9 mouse cellular contexts compared by ENCODE assay signal in genomic region chr11:103987423-103987822, GRCm38 (mm10). TPM values are rescaled to one million over a fixed set of nuclear protein-coding genes. Genes with fewer than 3 reads are reported as not detected.
DNase-seq lines count a peak whose midpoint lies in the region; ATAC-seq and TF ChIP-seq lines count a peak whose summit lies in the region.
"Had no signal": no experiment of that assay in that cellular context is flagged by ENCODE, and none has a peak within 500 bp of the region (broad histone marks: within the 10 kb centered on the region; RNA-seq: fewer than 3 reads in every experiment).

No protein-coding gene starts in this region.

- H3K4me2 ChIP-seq in embryonic facial prominence, embryonic 14.5 days (ENCODE audit: low read depth, low read length): no peak overlapping the region
- H3K4me2 ChIP-seq in heart, postnatal 0 days (ENCODE audit: low read depth, low read length): no peak overlapping the region
- H3K4me2 ChIP-seq: limb, embryonic 12.5 days had no signal

- TF ChIP-seq POLR2A in ES-Bruce4 (IDR thresholded peaks at IDR 0.05; ENCODE audit: insufficient read depth, low read length): no peak
- TF ChIP-seq POLR2A in bone marrow, adult 2 months (IDR thresholded peaks at IDR 0.05; ENCODE audit: borderline replicate concordance, control insufficient read depth, low read depth, low read length): no peak

- DNase-seq in embryonic facial prominence, embryonic 14.5 days (ENCODE audit: low spot score): peak; percentile 85
- DNase-seq in heart, postnatal 0 days (ENCODE audit: low spot score): peak; percentile 78
- peak; percentile 58 for DNase-seq in layer of hippocampus, adult 9-11 months
- DNase-seq in lung, postnatal 14 days: peak; percentile 81
- DNase-seq in retina, embryonic 14.5 days (ENCODE audit: low spot score): peak; percentile 96
- peak; percentile 45 to 52 for DNase-seq in thymus, postnatal 36 days

- peak; percentile 77 for ATAC-seq in embryonic facial prominence, embryonic 14.5 days (ENCODE audit: low read depth)
- ATAC-seq in heart, postnatal 0 days (ENCODE audit: insufficient read depth, low read depth): no peak

- no peak overlapping the region for H3K27ac ChIP-seq in ES-Bruce4 (ENCODE audit: insufficient read depth, low read length)
- H3K27ac ChIP-seq in bone marrow, adult 2 months (ENCODE audit: control insufficient read depth, insufficient read depth, low read depth, low read length, poor library complexity): no peak overlapping the region
- no peak overlapping the region for H3K27ac ChIP-seq in embryonic facial prominence, embryonic 14.5 days (replicated peaks; ENCODE audit: low read depth, low read length)
- no peak overlapping the region for H3K27ac ChIP-seq in heart, postnatal 0 days (ENCODE audit: low read depth)
- H3K27ac ChIP-seq: limb, embryonic 12.5 days had no signal

- no peak for TF ChIP-seq EP300 in ES-Bruce4 (IDR thresholded peaks at IDR 0.05; ENCODE audit: insufficient read depth, low read depth, low read length)
- no peak for TF ChIP-seq EP300 in heart, postnatal 0 days (IDR thresholded peaks at IDR 0.05; ENCODE audit: low read depth)

- no peak overlapping the region for H3K4me3 ChIP-seq in ES-Bruce4 (ENCODE audit: low read depth, low read length)
- H3K4me3 ChIP-seq in bone marrow, adult 2 months (replicated peaks; ENCODE audit: control insufficient read depth, low read depth, low read length): no peak overlapping the region
- H3K4me3 ChIP-seq in embryonic facial prominence, embryonic 14.5 days (ENCODE audit: low read depth, low read length): no peak overlapping the region
- H3K4me3 ChIP-seq in heart, postnatal 0 days (ENCODE audit: low read depth, low read length): no peak overlapping the region
- H3K4me3 ChIP-seq: limb, embryonic 12.5 days had no signal

- no peaks in the 10 kb centered on the region for H3K27me3 ChIP-seq in ES-Bruce4 (ENCODE audit: control insufficient read depth, insufficient read depth, low read length, poor library complexity, severe bottlenecking)
- no peaks in the 10 kb centered on the region for H3K27me3 ChIP-seq in embryonic facial prominence, embryonic 14.5 days (replicated peaks; ENCODE audit: control insufficient read depth, insufficient read depth, low read length)
- H3K27me3 ChIP-seq in heart, postnatal 0 days (ENCODE audit: control insufficient read depth, insufficient read depth, low read length): no peaks in the 10 kb centered on the region
- H3K27me3 ChIP-seq: limb, embryonic 12.5 days had no signal

- H3K36me3 ChIP-seq in ES-Bruce4 (ENCODE audit: control insufficient read depth, insufficient read depth, low read length, poor library complexity, severe bottlenecking): peaks cover 4% of the 10 kb centered on the region
- peaks cover 29% of the 10 kb centered on the region for H3K36me3 ChIP-seq in embryonic facial prominence, embryonic 14.5 days (ENCODE audit: control insufficient read depth, insufficient read depth, low read length)
- H3K36me3 ChIP-seq in heart, postnatal 0 days (replicated peaks; ENCODE audit: control insufficient read depth, insufficient read depth, low read length): peaks cover 31% of the 10 kb centered on the region

- H3K4me1 ChIP-seq in ES-Bruce4 (ENCODE audit: control insufficient read depth, insufficient read depth, low read length): peaks cover 6% of the 10 kb centered on the region
- H3K4me1 ChIP-seq in bone marrow, adult 2 months (ENCODE audit: control insufficient read depth, insufficient read depth, low read length): no peaks in the 10 kb centered on the region
- no peaks in the 10 kb centered on the region for H3K4me1 ChIP-seq in embryonic facial prominence, embryonic 14.5 days (ENCODE audit: control insufficient read depth, insufficient read depth, low read length)
- no peaks in the 10 kb centered on the region for H3K4me1 ChIP-seq in heart, postnatal 0 days (ENCODE audit: control insufficient read depth, insufficient read depth)

- 36% methylated on average over 8 of the region's 8 CpGs for WGBS in bone marrow, adult 2 months
- 25% methylated on average over 8 of the region's 8 CpGs for WGBS in embryonic facial prominence, embryonic 14.5 days
- WGBS in heart, postnatal 0 days: 34% methylated on average over 8 of the region's 8 CpGs

- no peak overlapping the region for H3K9ac ChIP-seq in ES-Bruce4 (ENCODE audit: low read depth, poor library complexity, severe bottlenecking)
- no peak overlapping the region for H3K9ac ChIP-seq in embryonic facial prominence, embryonic 14.5 days (ENCODE audit: low read depth, low read length)
- no peak overlapping the region for H3K9ac ChIP-seq in heart, postnatal 0 days (replicated peaks; ENCODE audit: low read depth, low read length)
- H3K9ac ChIP-seq: limb, embryonic 12.5 days had no signal

- H3K9me3 ChIP-seq in ES-Bruce4 (replicated peaks; ENCODE audit: control insufficient read depth, insufficient read depth, low read length, poor library complexity, severe bottlenecking): no peaks in the 10 kb centered on the region
- no peaks in the 10 kb centered on the region for H3K9me3 ChIP-seq in embryonic facial prominence, embryonic 14.5 days (ENCODE audit: control insufficient read depth, low read length)
- no peaks in the 10 kb centered on the region for H3K9me3 ChIP-seq in heart, postnatal 0 days (replicated peaks; ENCODE audit: control insufficient read depth, low read length)
- H3K9me3 ChIP-seq: limb, embryonic 12.5 days had no signal

- TF ChIP-seq CTCF in ES-Bruce4 (IDR thresholded peaks at IDR 0.05; ENCODE audit: low read depth, low read length): peak; percentile 78
- peak; percentile 90 for TF ChIP-seq CTCF in bone marrow, adult 2 months (IDR thresholded peaks at IDR 0.05; ENCODE audit: control insufficient read depth, insufficient read depth, low read length)
- TF ChIP-seq CTCF in heart, postnatal 0 days (IDR thresholded peaks at IDR 0.05; ENCODE audit: low read depth): peak; percentile 87

RNA-seq across cellular contexts. Expression of gene Arf2, which starts 20.9 kb away (rescaled TPM):
- polyA plus RNA-seq in ES-Bruce4 (2011; ENCODE audit: insufficient read depth, insufficient read length, low read depth, missing spikeins): 16.7 and 16.9 TPM in 2 replicates
- polyA plus RNA-seq in bone marrow, adult 2 months (2011; ENCODE audit: insufficient read depth, insufficient read length, low replicate concordance, missing spikeins): 16.4 and 17.7 TPM in 2 replicates
- polyA plus RNA-seq in embryonic facial prominence, embryonic 14.5 days (2014; fragmentation: Nextera tagmentation; extraction: Ambion mirVana): 63.6 and 69.6 TPM in 2 replicates
- 47.7 and 53.5 TPM in 2 replicates for total RNA-seq in heart, postnatal 0 days (2014; rRNA removed; ENCODE audit: low replicate concordance)
- 55.1 and 63.5 TPM in 2 replicates for polyA plus RNA-seq in heart, postnatal 0 days (2015; fragmentation: Nextera tagmentation; extraction: Ambion mirVana)

RNA-seq across cellular contexts. Expression of gene Nsf, which starts 33.6 kb away (rescaled TPM):
- polyA plus RNA-seq in ES-Bruce4 (2011; ENCODE audit: insufficient read depth, insufficient read length, low read depth, missing spikeins): 60.4 and 69.8 TPM in 2 replicates
- 10.3 and 13.2 TPM in 2 replicates for polyA plus RNA-seq in bone marrow, adult 2 months (2011; ENCODE audit: insufficient read depth, insufficient read length, low replicate concordance, missing spikeins)
- 39.9 and 50.0 TPM in 2 replicates for polyA plus RNA-seq in embryonic facial prominence, embryonic 14.5 days (2014; fragmentation: Nextera tagmentation; extraction: Ambion mirVana)
- 18.5 and 25.2 TPM in 2 replicates for total RNA-seq in heart, postnatal 0 days (2014; rRNA removed; ENCODE audit: low replicate concordance)
- 24.9 and 25.1 TPM in 2 replicates for polyA plus RNA-seq in heart, postnatal 0 days (2015; fragmentation: Nextera tagmentation; extraction: Ambion mirVana)
